Mouse (Mus musculus): ENCODE measurements around the gene Rnf130. TPM values are rescaled to one million over a fixed set of nuclear protein-coding genes. Genes with fewer than 3 reads are reported as not detected.
A peak's percentile ranks its signal among the peaks of the same experiment; 100 is the strongest.

Rnf130 gene
- total and polyA plus RNA-seq, 2 experiments from 2014 or later = 42.3 to 47.6 TPM

GRCm38 (mm10) chr11:49982094-49982493 lies 43.1 kb upstream of the Rnf130 start:
- 72% methylated on average over 4 of the region's 4 CpGs for WGBS
- ATAC-seq (ENCODE audit: insufficient read depth, low read depth) (no peak), DNase-seq (ENCODE audit: low spot score) (no peak)
- TF ChIP-seq CTCF (IDR thresholded peaks at IDR 0.05; ENCODE audit: low read depth) (no peak), EP300 (IDR thresholded peaks at IDR 0.05; ENCODE audit: low read depth) (no peak)
- H3K4me3 ChIP-seq (ENCODE audit: low read depth, low read length) = no peak overlapping the region
- H3K27me3 ChIP-seq (ENCODE audit: control insufficient read depth, insufficient read depth, low read length) = no peaks in the 10 kb centered on the region
- no peak overlapping the region for H3K9ac ChIP-seq (replicated peaks; ENCODE audit: low read depth, low read length)
- H3K4me2 ChIP-seq (ENCODE audit: low read depth, low read length) = no peak overlapping the region
- no peaks in the 10 kb centered on the region for H3K9me3 ChIP-seq (replicated peaks; ENCODE audit: control insufficient read depth, low read length)
- H3K27ac ChIP-seq (ENCODE audit: low read depth) = no peak overlapping the region
- no peaks in the 10 kb centered on the region for H3K36me3 ChIP-seq (replicated peaks; ENCODE audit: control insufficient read depth, insufficient read depth, low read length)
- H3K4me1 ChIP-seq (ENCODE audit: control insufficient read depth, insufficient read depth) = peaks cover 12% of the 10 kb centered on the region

DNA sequence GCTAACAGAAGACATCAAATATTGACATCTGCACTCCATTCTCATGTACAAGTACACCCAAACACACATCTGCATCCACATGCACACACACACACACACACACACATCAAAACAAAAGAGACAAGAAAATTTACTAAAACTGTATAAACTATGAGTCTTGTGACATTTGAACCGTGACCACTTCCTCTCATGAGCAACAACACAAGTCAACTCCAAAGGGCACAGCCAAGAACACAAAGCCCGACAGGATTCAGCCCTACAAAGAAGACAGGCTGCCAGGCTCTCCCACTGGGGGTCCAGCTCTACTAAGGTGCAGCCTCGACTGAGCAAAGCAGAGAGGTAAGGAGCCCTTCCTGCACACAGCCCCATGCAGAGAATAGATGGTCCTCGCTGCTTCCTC lies 42.3 kb upstream of the Rnf130 start:
- no peak overlapping the region for H3K4me3 ChIP-seq (ENCODE audit: low read depth, low read length)
- TF ChIP-seq CTCF (IDR thresholded peaks at IDR 0.05; ENCODE audit: low read depth) (no peak), EP300 (IDR thresholded peaks at IDR 0.05; ENCODE audit: low read depth) (no peak)
- H3K27ac ChIP-seq (ENCODE audit: low read depth) = no peak overlapping the region
- H3K36me3 ChIP-seq (replicated peaks; ENCODE audit: control insufficient read depth, insufficient read depth, low read length) = no peaks in the 10 kb centered on the region
- no peak overlapping the region for H3K4me2 ChIP-seq (ENCODE audit: low read depth, low read length)
- H3K9ac ChIP-seq (replicated peaks; ENCODE audit: low read depth, low read length) = no peak overlapping the region
- H3K27me3 ChIP-seq (ENCODE audit: control insufficient read depth, insufficient read depth, low read length) = no peaks in the 10 kb centered on the region
- no peak for DNase-seq (ENCODE audit: low spot score)
- 57% methylated on average over 4 of the region's 4 CpGs for WGBS
- peaks cover 12% of the 10 kb centered on the region for H3K4me1 ChIP-seq (ENCODE audit: control insufficient read depth, insufficient read depth)
- no peaks in the 10 kb centered on the region for H3K9me3 ChIP-seq (replicated peaks; ENCODE audit: control insufficient read depth, low read length)
- ATAC-seq (ENCODE audit: insufficient read depth, low read depth) = no peak

DNA sequence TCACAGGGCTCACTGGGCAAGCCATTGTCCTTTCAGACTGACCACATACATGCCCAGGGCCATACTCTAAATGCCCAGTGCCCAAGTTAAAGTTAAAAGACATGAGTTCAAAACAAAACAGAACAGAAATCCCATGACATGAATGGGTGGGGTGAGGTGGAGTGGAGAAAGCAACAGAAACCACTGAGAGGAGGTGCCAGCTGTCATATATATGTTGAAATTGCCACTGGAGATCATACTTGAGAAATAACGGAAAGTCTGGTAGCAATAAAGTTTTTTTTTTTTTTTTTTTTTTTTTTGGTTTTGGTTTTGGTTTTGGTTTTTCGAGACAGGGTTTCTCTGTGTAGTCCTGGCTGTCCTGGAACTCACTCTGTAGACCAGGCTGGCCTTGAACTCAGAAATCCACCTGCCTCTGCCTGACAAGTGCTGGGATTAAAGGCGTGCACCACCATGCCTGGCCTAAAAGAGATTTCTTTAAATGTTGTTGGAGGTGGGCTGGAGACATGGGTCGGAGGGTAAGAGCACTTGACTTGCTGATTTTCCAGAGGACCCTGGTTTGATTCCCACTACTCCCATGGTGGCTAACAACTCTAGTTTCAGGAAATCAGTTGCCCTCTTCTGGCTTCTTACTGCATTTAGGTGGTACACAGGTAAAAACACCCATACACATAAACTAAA lies 41.1 kb upstream of the Rnf130 start:
- Histone ChIP-seq H3K36me3 (replicated peaks; ENCODE audit: control insufficient read depth, insufficient read depth, low read length) (no peaks in the 10 kb centered on the region), H3K27me3 (ENCODE audit: control insufficient read depth, insufficient read depth, low read length) (no peaks in the 10 kb centered on the region), H3K9ac (replicated peaks; ENCODE audit: low read depth, low read length) (no peak overlapping the region), H3K4me1 (ENCODE audit: control insufficient read depth, insufficient read depth) (peaks cover 12% of the 10 kb centered on the region), H3K4me2 (ENCODE audit: low read depth, low read length) (no peak overlapping the region), H3K4me3 (ENCODE audit: low read depth, low read length) (no peak overlapping the region), H3K27ac (ENCODE audit: low read depth) (no peak overlapping the region), H3K9me3 (replicated peaks; ENCODE audit: control insufficient read depth, low read length) (no peaks in the 10 kb centered on the region)
- ATAC-seq (ENCODE audit: insufficient read depth, low read depth) (no peak), DNase-seq (ENCODE audit: low spot score) (no peak)
- WGBS = 84% methylated on average over 3 of the region's 4 CpGs
- no peak for TF ChIP-seq EP300 (IDR thresholded peaks at IDR 0.05; ENCODE audit: low read depth)
- no peak for TF ChIP-seq CTCF (IDR thresholded peaks at IDR 0.05; ENCODE audit: low read depth)

- H3K27ac ChIP-seq (ENCODE audit: low read depth) = no peak overlapping the region
- no peak overlapping the region for H3K4me3 ChIP-seq (ENCODE audit: low read depth, low read length)
- H3K9me3 ChIP-seq (replicated peaks; ENCODE audit: control insufficient read depth, low read length) = no peaks in the 10 kb centered on the region
- DNase-seq (ENCODE audit: low spot score) (no peak), ATAC-seq (ENCODE audit: insufficient read depth, low read depth) (no peak)
- no peak overlapping the region for H3K4me2 ChIP-seq (ENCODE audit: low read depth, low read length)
- WGBS = 75% methylated on average over 4 of the region's 4 CpGs
- H3K36me3 ChIP-seq (replicated peaks; ENCODE audit: control insufficient read depth, insufficient read depth, low read length) = no peaks in the 10 kb centered on the region
- no peak for TF ChIP-seq EP300 (IDR thresholded peaks at IDR 0.05; ENCODE audit: low read depth)
- no peak for TF ChIP-seq CTCF (IDR thresholded peaks at IDR 0.05; ENCODE audit: low read depth)
- H3K4me1 ChIP-seq (ENCODE audit: control insufficient read depth, insufficient read depth) = peaks cover 12% of the 10 kb centered on the region
- no peaks in the 10 kb centered on the region for H3K27me3 ChIP-seq (ENCODE audit: control insufficient read depth, insufficient read depth, low read length)
- H3K9ac ChIP-seq (replicated peaks; ENCODE audit: low read depth, low read length) = no peak overlapping the region
Measured at GRCm38 (mm10) chr11:49985009-49985408, 40.1 kb upstream of the Rnf130 start.

- no peak overlapping the region for H3K27ac ChIP-seq (ENCODE audit: low read depth)
- H3K36me3 ChIP-seq (replicated peaks; ENCODE audit: control insufficient read depth, insufficient read depth, low read length) = no peaks in the 10 kb centered on the region
- H3K27me3 ChIP-seq (ENCODE audit: control insufficient read depth, insufficient read depth, low read length) = no peaks in the 10 kb centered on the region
- DNase-seq (ENCODE audit: low spot score) = peak; percentile 47
- peaks cover 5% of the 10 kb centered on the region for H3K4me1 ChIP-seq (ENCODE audit: control insufficient read depth, insufficient read depth)
- TF ChIP-seq EP300 (IDR thresholded peaks at IDR 0.05; ENCODE audit: low read depth) (peak; percentile 35; the same call in 1 of the 2 replicates), CTCF (IDR thresholded peaks at IDR 0.05; ENCODE audit: low read depth) (peak; percentile 87)
- no peak overlapping the region for H3K9ac ChIP-seq (replicated peaks; ENCODE audit: low read depth, low read length)
- no peak overlapping the region for H3K4me3 ChIP-seq (ENCODE audit: low read depth, low read length)
- H3K9me3 ChIP-seq (replicated peaks; ENCODE audit: control insufficient read depth, low read length) = no peaks in the 10 kb centered on the region
- 22% methylated on average over 10 of the region's 10 CpGs for WGBS
- ATAC-seq (ENCODE audit: insufficient read depth, low read depth) = peak; percentile 81
- no peak overlapping the region for H3K4me2 ChIP-seq (ENCODE audit: low read depth, low read length)
Measured at GRCm38 (mm10) chr11:49986277-49987036, 38.7 kb upstream of the Rnf130 start.
